Mouse (Mus musculus) liver, postnatal 0 days (tissue): Measurements from ENCODE around the gene Gm49661.

Experiments
- CTCF ChIP-seq: sonication (generic); IDR thresholded peaks from 2 replicates; pipeline ENCODE4 v1.5.1; 2016; ENCODE audit warnings: antibody characterized with exemption, low read depth
- EP300 ChIP-seq: IDR thresholded peaks from 2 replicates; pipeline ENCODE4 v1.6.1; 2016; ENCODE audit warnings: antibody characterized with exemption, low read depth, mild to moderate bottlenecking

GRCm38 (mm10) chr8:84968650-84969049 lies 583 bp downstream of the Gm49661 start:
- TF ChIP-seq CTCF (no peak), EP300 (no peak)
